Mouse (Mus musculus) ES-Bruce4 (cell line): ENCODE results near the gene Dcakd.

Experiments
- CTCF ChIP-seq: IDR thresholded peaks from one replicate; pipeline ENCODE4 v1.8.1; 2011; ENCODE audit warnings: low read depth, low read length
- EP300 ChIP-seq: IDR thresholded peaks from 2 replicates; pipeline ENCODE4 v1.6.1; 2011; ENCODE audit warnings: low read depth, low read length; ENCODE audit not compliant: insufficient read depth
- POLR2A ChIP-seq: IDR thresholded peaks from one replicate; pipeline ENCODE4 v1.8.1; 2011; ENCODE audit warnings: low read length; ENCODE audit not compliant: insufficient read depth

DNA sequence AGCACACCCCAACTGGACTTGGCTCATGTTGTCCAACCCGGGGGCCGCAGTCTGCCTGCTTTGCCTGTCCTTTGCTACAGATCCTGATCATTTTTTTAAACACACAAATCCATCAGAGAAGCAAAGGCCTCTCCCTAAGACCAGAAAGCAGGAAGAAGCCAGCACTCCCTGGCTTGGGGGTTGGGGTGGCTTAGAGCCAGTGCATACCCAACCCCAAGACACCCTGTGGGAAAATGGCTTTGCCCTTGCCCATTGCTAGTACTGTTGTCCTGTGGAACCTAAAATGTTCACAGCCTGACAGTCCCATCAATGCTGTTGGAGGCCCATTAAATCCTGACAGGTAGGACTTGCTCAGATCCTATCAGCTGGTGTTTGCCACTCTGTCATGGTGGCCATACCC lies 41.6 kb upstream of the Dcakd start:
- TF ChIP-seq EP300 (no peak), POLR2A (no peak), CTCF (no peak)
